Mouse (Mus musculus): Measurements from ENCODE around the gene Ankrd1. TPM values are rescaled to one million over a fixed set of nuclear protein-coding genes. Genes with fewer than 3 reads are reported as not detected.

Ankrd1 gene
- 0.17 and 0.23 TPM in 2 replicates for polyA plus RNA-seq (2014; fragmentation: Nextera tagmentation; extraction: Ambion mirVana)

DNA sequence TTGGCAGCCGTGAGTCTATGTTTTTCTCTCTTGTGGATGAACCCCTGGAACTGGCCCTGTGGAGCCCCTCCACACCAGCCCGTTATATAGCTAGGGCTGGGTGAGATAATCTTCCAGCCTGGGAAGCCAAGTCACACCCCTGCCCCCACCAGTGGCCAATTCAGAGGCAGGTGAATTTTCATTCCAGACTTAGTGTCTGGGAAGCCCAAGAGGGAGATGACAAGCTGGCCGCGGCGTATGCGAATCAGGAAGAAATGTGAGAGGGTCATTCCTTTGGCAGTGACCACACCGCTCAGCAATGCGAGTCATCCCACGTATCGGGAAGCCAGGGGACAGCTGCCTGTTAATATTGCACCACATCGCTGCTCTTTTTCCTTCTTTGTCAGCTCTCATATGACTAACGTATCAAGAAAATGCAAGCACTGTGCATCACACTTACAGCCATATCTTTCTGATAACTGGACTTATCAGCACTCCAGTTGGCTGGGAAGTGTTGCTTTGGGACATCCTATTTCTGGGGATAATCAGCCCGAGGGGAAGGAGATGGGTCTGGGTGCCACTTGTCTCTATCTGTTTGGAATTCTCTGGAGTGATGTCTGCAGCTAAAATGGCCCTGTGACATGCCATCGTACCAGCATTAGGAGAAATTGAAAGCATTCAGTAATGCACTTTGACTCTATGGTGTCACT, at the start of gene Ankrd1:
Gene Ankrd1 (minus strand): TSS at position 317 of the 689 bp plus-strand sequence.
- Histone ChIP-seq H3K27ac (ENCODE audit: low read depth, low read length) (no peak within 1 kb of the TSS), H3K9me3 (ENCODE audit: control insufficient read depth, low read length) (peaks cover 9% of the 10 kb centered on the region), H3K4me2 (replicated peaks; ENCODE audit: low read depth, low read length) (no peak within 1 kb of the TSS), H3K36me3 (ENCODE audit: control insufficient read depth, insufficient read depth, low read length) (no peaks in the 10 kb centered on the region), H3K4me3 (ENCODE audit: low read length) (no peak within 1 kb of the TSS), H3K27me3 (ENCODE audit: control insufficient read depth, insufficient read depth, low read length) (no peaks in the 10 kb centered on the region), H3K9ac (ENCODE audit: low read depth, low read length) (no peak within 1 kb of the TSS), H3K4me1 (ENCODE audit: control insufficient read depth, insufficient read depth, low read length) (no peaks in the 10 kb centered on the region)
- no peak for ATAC-seq (ENCODE audit: low FRiP score, low TSS enrichment)
- WGBS = 67% methylated on average over 14 of the region's 14 CpGs

DNA sequence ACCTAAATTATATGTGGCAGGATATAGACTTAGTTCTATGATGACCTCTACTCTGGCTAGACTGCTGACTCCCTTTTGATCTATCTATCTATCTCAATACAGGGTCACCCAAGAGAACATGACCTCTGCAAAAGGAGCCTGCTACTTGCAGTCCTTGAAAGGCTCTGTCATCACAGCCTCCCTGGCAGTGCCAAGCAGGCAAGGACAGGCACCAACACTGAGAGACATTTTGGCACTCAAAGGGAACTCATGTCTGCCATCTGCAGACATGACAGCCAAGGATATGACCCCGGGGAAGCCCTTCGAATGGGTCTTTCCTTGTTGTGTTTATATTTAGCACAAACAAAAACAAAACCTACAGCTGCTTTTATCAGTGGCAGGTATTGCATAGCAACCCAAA, 49.2 kb upstream of the Ankrd1 start:
- no peak for ATAC-seq (ENCODE audit: low FRiP score, low TSS enrichment)

DNA sequence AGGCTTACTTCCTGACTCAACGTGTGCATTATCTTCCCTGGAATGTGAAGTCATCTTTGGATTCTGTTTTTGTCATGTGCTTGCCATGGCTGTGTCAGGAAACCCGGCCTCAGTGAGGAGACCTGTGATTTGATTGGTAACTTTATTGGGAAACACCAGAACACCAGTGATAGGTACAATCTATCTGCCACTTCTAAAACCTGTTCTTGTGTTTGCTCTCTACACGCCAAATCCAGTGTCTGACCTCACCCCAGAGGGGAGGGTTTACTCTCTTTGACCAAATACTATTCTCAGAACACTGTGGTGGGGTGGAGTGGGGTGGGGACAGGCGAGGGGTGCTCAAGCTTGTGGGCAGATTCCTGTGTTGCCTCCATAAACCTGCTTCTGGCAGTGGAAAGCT, 48.2 kb upstream of the Ankrd1 start:
- Histone ChIP-seq H3K9me3 (ENCODE audit: control insufficient read depth, low read length) (no peaks in the 10 kb centered on the region), H3K4me3 (ENCODE audit: low read length) (no peak overlapping the region), H3K27ac (ENCODE audit: low read depth, low read length) (no peak overlapping the region), H3K4me2 (replicated peaks; ENCODE audit: low read depth, low read length) (no peak overlapping the region), H3K36me3 (ENCODE audit: control insufficient read depth, insufficient read depth, low read length) (no peaks in the 10 kb centered on the region), H3K27me3 (ENCODE audit: control insufficient read depth, insufficient read depth, low read length) (no peaks in the 10 kb centered on the region), H3K9ac (ENCODE audit: low read depth, low read length) (no peak overlapping the region), H3K4me1 (ENCODE audit: control insufficient read depth, insufficient read depth, low read length) (no peaks in the 10 kb centered on the region)
- no peak for ATAC-seq (ENCODE audit: low FRiP score, low TSS enrichment)
- 80% methylated on average over 4 of the region's 4 CpGs for WGBS

More for the DNA sequence above, 49.2 kb upstream of the Ankrd1 start:
- H3K9me3 ChIP-seq (ENCODE audit: control insufficient read depth, low read length) = no peaks in the 10 kb centered on the region
- no peaks in the 10 kb centered on the region for H3K36me3 ChIP-seq (ENCODE audit: control insufficient read depth, insufficient read depth, low read length)
- H3K4me3 ChIP-seq (ENCODE audit: low read length) = no peak overlapping the region
- WGBS = 78% methylated on average over 2 of the region's 2 CpGs
- no peak overlapping the region for H3K27ac ChIP-seq (ENCODE audit: low read depth, low read length)
- H3K4me2 ChIP-seq (replicated peaks; ENCODE audit: low read depth, low read length) = no peak overlapping the region
- no peak overlapping the region for H3K9ac ChIP-seq (ENCODE audit: low read depth, low read length)
- H3K4me1 ChIP-seq (ENCODE audit: control insufficient read depth, insufficient read depth, low read length) = no peaks in the 10 kb centered on the region
- H3K27me3 ChIP-seq (ENCODE audit: control insufficient read depth, insufficient read depth, low read length) = no peaks in the 10 kb centered on the region

DNA sequence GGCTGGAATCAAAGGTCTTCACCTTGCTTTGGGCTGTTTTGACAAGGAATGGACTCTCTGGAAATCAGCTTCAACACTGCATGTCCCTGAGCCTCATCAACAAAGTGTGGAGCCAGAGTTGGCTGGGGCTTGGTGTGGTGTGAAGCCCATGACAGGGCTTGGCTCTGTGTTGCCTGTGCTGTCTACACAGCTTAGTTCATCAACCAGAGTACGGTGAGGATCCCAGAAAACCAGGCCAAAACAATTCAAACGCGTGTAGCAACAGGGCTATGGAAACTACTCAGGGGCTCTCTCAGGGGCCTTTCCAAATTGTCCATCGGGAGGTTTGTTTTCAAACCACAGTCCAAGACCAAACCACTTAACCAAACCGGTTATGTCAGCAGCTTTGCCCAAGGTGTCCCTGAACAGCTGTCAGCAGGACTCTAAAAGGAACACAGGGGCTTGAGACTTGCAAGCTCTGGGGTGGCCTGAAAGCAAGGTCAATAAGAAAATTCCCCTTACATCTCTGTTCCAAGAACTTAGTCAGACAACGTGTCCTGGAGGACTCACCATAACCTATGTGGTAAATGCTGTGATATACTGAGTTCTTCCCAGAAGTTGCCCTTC, 47.5 kb upstream of the Ankrd1 start:
- Histone ChIP-seq H3K4me1 (ENCODE audit: control insufficient read depth, insufficient read depth, low read length) (no peaks in the 10 kb centered on the region), H3K27me3 (ENCODE audit: control insufficient read depth, insufficient read depth, low read length) (no peaks in the 10 kb centered on the region), H3K36me3 (ENCODE audit: control insufficient read depth, insufficient read depth, low read length) (no peaks in the 10 kb centered on the region), H3K4me3 (ENCODE audit: low read length) (no peak overlapping the region), H3K4me2 (replicated peaks; ENCODE audit: low read depth, low read length) (no peak overlapping the region), H3K9ac (ENCODE audit: low read depth, low read length) (no peak overlapping the region), H3K27ac (ENCODE audit: low read depth, low read length) (no peak overlapping the region), H3K9me3 (ENCODE audit: control insufficient read depth, low read length) (no peaks in the 10 kb centered on the region)
- ATAC-seq (ENCODE audit: low FRiP score, low TSS enrichment) = no peak
- 82% methylated on average over 6 of the region's 6 CpGs for WGBS

DNA sequence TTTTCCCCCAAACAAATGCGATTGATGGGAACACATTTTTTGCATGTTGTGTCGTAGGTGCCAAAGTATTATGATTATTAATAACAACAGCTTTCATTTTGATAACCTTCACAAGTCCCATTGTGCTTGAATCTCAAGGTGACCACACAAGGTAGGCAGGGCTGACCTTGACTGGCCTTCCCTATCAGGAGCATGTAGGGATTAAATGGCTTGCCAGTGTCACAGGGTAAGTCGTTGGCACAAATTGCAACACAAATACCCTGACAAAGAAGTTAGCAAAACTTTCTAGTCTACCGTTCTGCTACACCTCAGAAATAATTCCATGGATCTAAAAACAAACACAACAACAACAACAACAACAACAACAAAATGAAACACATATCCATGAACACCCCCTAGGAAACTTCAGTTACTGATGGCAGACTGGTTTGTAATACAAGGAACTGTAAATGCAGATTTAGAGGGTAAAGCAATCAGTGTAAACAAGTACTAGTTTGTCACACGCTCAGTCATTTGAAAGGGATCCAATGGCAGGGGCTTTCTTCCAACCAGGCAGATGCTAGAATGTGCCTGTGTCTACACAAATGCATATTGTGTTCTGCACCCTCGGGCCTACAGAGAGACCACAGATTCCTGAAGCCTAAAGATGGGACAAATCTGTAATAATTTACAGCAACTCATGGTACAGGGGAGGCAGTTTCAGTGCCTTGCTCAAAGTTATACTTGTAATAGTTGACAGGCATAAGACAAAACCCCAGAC, 46.7 kb upstream of the Ankrd1 start:
- Histone ChIP-seq H3K9ac (ENCODE audit: low read depth, low read length) (no peak overlapping the region), H3K36me3 (ENCODE audit: control insufficient read depth, insufficient read depth, low read length) (no peaks in the 10 kb centered on the region), H3K27me3 (ENCODE audit: control insufficient read depth, insufficient read depth, low read length) (no peaks in the 10 kb centered on the region), H3K4me3 (ENCODE audit: low read length) (no peak overlapping the region), H3K27ac (ENCODE audit: low read depth, low read length) (no peak overlapping the region), H3K9me3 (ENCODE audit: control insufficient read depth, low read length) (no peaks in the 10 kb centered on the region), H3K4me2 (replicated peaks; ENCODE audit: low read depth, low read length) (no peak overlapping the region), H3K4me1 (ENCODE audit: control insufficient read depth, insufficient read depth, low read length) (no peaks in the 10 kb centered on the region)
- no peak for ATAC-seq (ENCODE audit: low FRiP score, low TSS enrichment)
- 85% methylated on average over 6 of the region's 6 CpGs for WGBS

DNA sequence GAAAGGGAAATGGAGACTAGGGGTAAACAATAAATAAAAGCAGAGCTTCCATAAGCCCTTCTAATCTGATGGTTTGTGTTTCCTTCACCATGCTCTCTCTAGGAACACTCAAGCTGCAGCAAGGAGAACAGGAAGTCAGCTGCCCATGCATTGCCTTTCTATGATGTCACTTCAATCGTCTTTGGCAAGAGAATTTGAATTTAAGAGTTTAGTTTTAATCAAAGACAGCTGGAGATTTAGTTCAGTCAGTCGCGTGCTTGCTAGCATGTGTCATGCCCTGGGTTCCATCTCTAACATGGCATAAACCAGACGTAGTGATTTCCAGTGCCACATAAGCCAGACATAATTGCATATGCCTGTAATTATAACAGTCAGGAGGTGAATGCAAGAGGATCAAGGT, 45.5 kb upstream of the Ankrd1 start:
- Histone ChIP-seq H3K4me3 (ENCODE audit: low read length) (no peak overlapping the region), H3K9me3 (ENCODE audit: control insufficient read depth, low read length) (no peaks in the 10 kb centered on the region), H3K27me3 (ENCODE audit: control insufficient read depth, insufficient read depth, low read length) (no peaks in the 10 kb centered on the region), H3K36me3 (ENCODE audit: control insufficient read depth, insufficient read depth, low read length) (no peaks in the 10 kb centered on the region), H3K4me2 (replicated peaks; ENCODE audit: low read depth, low read length) (no peak overlapping the region), H3K9ac (ENCODE audit: low read depth, low read length) (no peak overlapping the region), H3K27ac (ENCODE audit: low read depth, low read length) (no peak overlapping the region), H3K4me1 (ENCODE audit: control insufficient read depth, insufficient read depth, low read length) (no peaks in the 10 kb centered on the region)
- 75% methylated on average over 4 of the region's 4 CpGs for WGBS
- ATAC-seq (ENCODE audit: low FRiP score, low TSS enrichment) = no peak

DNA sequence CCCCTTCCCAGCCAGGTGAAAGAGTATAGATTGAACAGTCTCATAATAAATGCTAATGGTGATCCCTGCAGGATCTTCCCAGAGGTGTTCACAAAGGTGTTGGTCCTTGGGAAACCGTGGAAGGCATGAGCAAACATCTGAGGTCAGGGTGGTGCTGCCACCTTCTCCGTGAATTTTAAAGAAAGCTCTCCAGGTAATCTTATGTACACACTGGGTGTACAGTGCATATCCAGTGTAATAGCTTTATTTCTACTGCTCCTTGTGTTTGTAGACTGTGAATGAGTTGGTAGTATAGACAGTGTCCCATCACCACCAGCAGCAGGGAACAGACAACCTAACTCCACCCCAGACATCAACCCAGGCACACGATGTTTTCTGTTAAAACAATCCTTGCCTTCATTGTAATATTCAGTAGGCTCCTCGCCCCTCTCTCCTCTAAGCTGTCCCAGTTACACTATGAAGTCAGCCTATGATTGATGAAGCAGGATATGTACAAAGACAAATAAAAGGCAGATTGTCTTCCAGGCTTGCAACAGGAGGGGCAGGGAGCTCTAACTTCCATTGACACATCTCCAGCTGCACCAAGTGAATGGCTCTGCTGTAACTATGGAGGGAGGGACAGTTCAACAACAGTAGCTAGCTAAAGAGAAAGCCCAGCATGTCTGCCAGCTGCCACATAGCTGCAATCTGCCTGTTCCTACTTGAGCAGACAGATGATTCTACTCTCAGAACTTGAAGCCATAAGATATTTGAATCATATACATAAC, 30.5 kb upstream of the Ankrd1 start:
- 62% methylated on average over 4 of the region's 4 CpGs for WGBS
- H3K9ac ChIP-seq (ENCODE audit: low read depth, low read length) = no peak overlapping the region
- no peaks in the 10 kb centered on the region for H3K9me3 ChIP-seq (ENCODE audit: control insufficient read depth, low read length)
- no peak overlapping the region for H3K27ac ChIP-seq (ENCODE audit: low read depth, low read length)
- no peaks in the 10 kb centered on the region for H3K27me3 ChIP-seq (ENCODE audit: control insufficient read depth, insufficient read depth, low read length)
- no peak for ATAC-seq (ENCODE audit: low FRiP score, low TSS enrichment)
- H3K4me2 ChIP-seq (replicated peaks; ENCODE audit: low read depth, low read length) = no peak overlapping the region
- no peak overlapping the region for H3K4me3 ChIP-seq (ENCODE audit: low read length)
- no peaks in the 10 kb centered on the region for H3K36me3 ChIP-seq (ENCODE audit: control insufficient read depth, insufficient read depth, low read length)
- H3K4me1 ChIP-seq (ENCODE audit: control insufficient read depth, insufficient read depth, low read length) = no peaks in the 10 kb centered on the region

DNA sequence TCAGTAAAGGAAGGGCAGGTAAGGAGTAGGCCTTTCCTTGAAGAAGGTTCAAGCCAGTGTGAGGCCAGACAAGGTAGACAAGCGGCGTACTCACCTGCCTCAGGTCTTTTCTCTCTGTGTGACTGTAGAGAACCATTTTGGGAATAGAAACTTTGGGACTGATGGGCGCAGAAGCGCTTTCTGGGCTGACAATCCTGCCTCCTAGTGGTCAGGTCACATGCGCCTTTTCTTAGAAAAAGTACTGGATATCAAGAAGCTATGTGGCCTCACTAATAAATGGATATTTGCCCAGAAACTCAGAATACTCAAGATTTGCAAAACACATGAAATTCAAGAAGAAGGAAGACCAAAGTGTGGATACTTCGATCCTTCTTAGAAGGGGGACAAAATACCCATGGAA, 28.7 kb upstream of the Ankrd1 start:
- Histone ChIP-seq H3K4me1 (ENCODE audit: control insufficient read depth, insufficient read depth, low read length) (no peaks in the 10 kb centered on the region), H3K36me3 (ENCODE audit: control insufficient read depth, insufficient read depth, low read length) (no peaks in the 10 kb centered on the region), H3K4me2 (replicated peaks; ENCODE audit: low read depth, low read length) (no peak overlapping the region), H3K9me3 (ENCODE audit: control insufficient read depth, low read length) (peaks cover 6% of the 10 kb centered on the region; the same call in 1 of the 2 replicates), H3K27me3 (ENCODE audit: control insufficient read depth, insufficient read depth, low read length) (no peaks in the 10 kb centered on the region), H3K27ac (ENCODE audit: low read depth, low read length) (no peak overlapping the region), H3K9ac (ENCODE audit: low read depth, low read length) (no peak overlapping the region), H3K4me3 (ENCODE audit: low read length) (no peak overlapping the region)
- no peak for ATAC-seq (ENCODE audit: low FRiP score, low TSS enrichment)
- 90% methylated on average over 6 of the region's 6 CpGs for WGBS

All from kidney, embryonic 14.5 days (tissue).